Mouse (Mus musculus): ENCODE results near the gene Pitx3. TPM values are rescaled to one million over a fixed set of nuclear protein-coding genes. Genes with fewer than 3 reads are reported as not detected.

The Pitx3 gene
- polyA plus RNA-seq, 1 experiment from 2014 or later, result 0.13 TPM

GRCm38 (mm10) chr19:46152127-46152803 is 4.1 kb upstream of the Pitx3 start, which contains the start of gene Gbf1:
Gbf1 (plus strand) TSS chr19:46152509.
- peak within 1 kb of the TSS; percentile 72 for H3K9ac ChIP-seq (ENCODE audit: low read length)
- under 1% methylated on average over 32 of the region's 37 CpGs for WGBS

GRCm38 (mm10) chr19:46149091-46149490 is 965 bp upstream of the Pitx3 start:
- 28% methylated on average over 12 of the region's 12 CpGs for WGBS
- ATAC-seq (ENCODE audit: low FRiP score, low TSS enrichment), result no peak

More at GRCm38 (mm10) chr19:46152127-46152803, 4.1 kb upstream of the Pitx3 start, which contains the start of gene Gbf1:
- DNase-seq (ENCODE audit: low spot score), result peak; percentile 93
- no peaks in the 10 kb centered on the region for H3K9me3 ChIP-seq (ENCODE audit: control insufficient read depth, low read length)
- peaks cover 7% of the 10 kb centered on the region; the same call in 1 of the 2 replicates for H3K27me3 ChIP-seq (ENCODE audit: control insufficient read depth, insufficient read depth, low read length)
- 0 out of 2 replicates have a peak, but pooled peaks have one; percentile 11 for TF ChIP-seq CTCF (IDR thresholded peaks at IDR 0.05; ENCODE audit: low read depth)
- TF ChIP-seq EP300 (optimal IDR thresholded peaks at IDR 0.05), result no peak
- 0 out of 2 replicates have a peak, but pooled peaks cover 3% of the 10 kb centered on the region for H3K4me1 ChIP-seq (replicated peaks; ENCODE audit: control insufficient read depth, insufficient read depth)
- ATAC-seq (ENCODE audit: low FRiP score, low TSS enrichment), result peak; percentile 97
- H3K27ac ChIP-seq (replicated peaks), result peak within 1 kb of the TSS; percentile 8; the same call in 1 of the 2 replicates
- H3K4me3 ChIP-seq (ENCODE audit: low read depth, low read length), result peak within 1 kb of the TSS; percentile 62
- no peaks in the 10 kb centered on the region; the same call in 1 of the 2 replicates for H3K36me3 ChIP-seq (ENCODE audit: control insufficient read depth, insufficient read depth, low read length)
- peak within 1 kb of the TSS; percentile 83 for H3K4me2 ChIP-seq (replicated peaks; ENCODE audit: low read depth)

GRCm38 (mm10) chr19:46148372-46148760 is 240 bp upstream of the Pitx3 start:
- peak overlapping the region; percentile 92 for H3K4me2 ChIP-seq (replicated peaks; ENCODE audit: low read depth)
- ATAC-seq (ENCODE audit: low FRiP score, low TSS enrichment) (peak; percentile 79), DNase-seq (ENCODE audit: low spot score) (peak; percentile 90)
- H3K4me3 ChIP-seq (ENCODE audit: low read depth, low read length), result peak overlapping the region; percentile 50
- TF ChIP-seq EP300 (optimal IDR thresholded peaks at IDR 0.05) (no peak), CTCF (IDR thresholded peaks at IDR 0.05; ENCODE audit: low read depth) (no peak)
- peaks cover 13% of the 10 kb centered on the region; the same call in 1 of the 2 replicates for H3K27me3 ChIP-seq (ENCODE audit: control insufficient read depth, insufficient read depth, low read length)
- no peaks in the 10 kb centered on the region for H3K36me3 ChIP-seq (ENCODE audit: control insufficient read depth, insufficient read depth, low read length)
- no peaks in the 10 kb centered on the region for H3K9me3 ChIP-seq (ENCODE audit: control insufficient read depth, low read length)
- WGBS, result under 1% methylated on average over 27 of the region's 27 CpGs
- H3K4me1 ChIP-seq (replicated peaks; ENCODE audit: control insufficient read depth, insufficient read depth), result no peaks in the 10 kb centered on the region
- no peak overlapping the region; the same call in 1 of the 2 replicates for H3K9ac ChIP-seq (ENCODE audit: low read length)
- no peak overlapping the region for H3K27ac ChIP-seq (replicated peaks)

More at GRCm38 (mm10) chr19:46149091-46149490, 965 bp upstream of the Pitx3 start:
- no peak for DNase-seq (ENCODE audit: low spot score)
- Histone ChIP-seq H3K4me3 (ENCODE audit: low read depth, low read length) (peak overlapping the region; percentile 50; the same call in 1 of the 2 replicates), H3K4me2 (replicated peaks; ENCODE audit: low read depth) (peak overlapping the region; percentile 92), H3K27ac (replicated peaks) (no peak overlapping the region), H3K9me3 (ENCODE audit: control insufficient read depth, low read length) (no peaks in the 10 kb centered on the region), H3K9ac (ENCODE audit: low read length) (no peak overlapping the region), H3K36me3 (ENCODE audit: control insufficient read depth, insufficient read depth, low read length) (no peaks in the 10 kb centered on the region), H3K4me1 (replicated peaks; ENCODE audit: control insufficient read depth, insufficient read depth) (0 out of 2 replicates have a peak, but pooled peaks cover 3% of the 10 kb centered on the region), H3K27me3 (ENCODE audit: control insufficient read depth, insufficient read depth, low read length) (peaks cover 13% of the 10 kb centered on the region; the same call in 1 of the 2 replicates)
- TF ChIP-seq CTCF (IDR thresholded peaks at IDR 0.05; ENCODE audit: low read depth) (no peak), EP300 (optimal IDR thresholded peaks at IDR 0.05) (no peak)

- WGBS, result 36% methylated on average over 6 of the region's 6 CpGs
- no peak for TF ChIP-seq CTCF (IDR thresholded peaks at IDR 0.05; ENCODE audit: low read depth)
- no peak for TF ChIP-seq EP300 (optimal IDR thresholded peaks at IDR 0.05)
- no peaks in the 10 kb centered on the region for H3K9me3 ChIP-seq (ENCODE audit: control insufficient read depth, low read length)
- ATAC-seq (ENCODE audit: low FRiP score, low TSS enrichment) (no peak), DNase-seq (ENCODE audit: low spot score) (no peak)
- no peak overlapping the region for H3K4me3 ChIP-seq (ENCODE audit: low read depth, low read length)
- no peak overlapping the region for H3K27ac ChIP-seq (replicated peaks)
- no peak overlapping the region for H3K9ac ChIP-seq (ENCODE audit: low read length)
- peaks cover 7% of the 10 kb centered on the region; the same call in 1 of the 2 replicates for H3K27me3 ChIP-seq (ENCODE audit: control insufficient read depth, insufficient read depth, low read length)
- peaks cover 8% of the 10 kb centered on the region for H3K4me1 ChIP-seq (replicated peaks; ENCODE audit: control insufficient read depth, insufficient read depth)
- no peaks in the 10 kb centered on the region for H3K36me3 ChIP-seq (ENCODE audit: control insufficient read depth, insufficient read depth, low read length)
- no peak overlapping the region for H3K4me2 ChIP-seq (replicated peaks; ENCODE audit: low read depth)
These were observed 7.0 kb downstream of the Pitx3 start for GRCm38 (mm10) chr19:46141091-46141490.

- Histone ChIP-seq H3K9me3 (ENCODE audit: control insufficient read depth, low read length) (no peaks in the 10 kb centered on the region), H3K27me3 (ENCODE audit: control insufficient read depth, insufficient read depth, low read length) (peaks cover 7% of the 10 kb centered on the region; the same call in 1 of the 2 replicates), H3K27ac (replicated peaks) (no peak overlapping the region), H3K4me1 (replicated peaks; ENCODE audit: control insufficient read depth, insufficient read depth) (peaks cover 13% of the 10 kb centered on the region), H3K36me3 (ENCODE audit: control insufficient read depth, insufficient read depth, low read length) (no peaks in the 10 kb centered on the region), H3K4me3 (ENCODE audit: low read depth, low read length) (no peak overlapping the region), H3K9ac (ENCODE audit: low read length) (no peak overlapping the region), H3K4me2 (replicated peaks; ENCODE audit: low read depth) (no peak overlapping the region)
- no peak for TF ChIP-seq EP300 (optimal IDR thresholded peaks at IDR 0.05)
- no peak for TF ChIP-seq CTCF (IDR thresholded peaks at IDR 0.05; ENCODE audit: low read depth)
- ATAC-seq (ENCODE audit: low FRiP score, low TSS enrichment) (no peak), DNase-seq (ENCODE audit: low spot score) (no peak)
- WGBS, result 72% methylated on average over 2 of the region's 2 CpGs
These were observed 7.8 kb downstream of the Pitx3 start for GRCm38 (mm10) chr19:46140324-46140723.

Measured in stomach, postnatal 0 days (tissue).